Mouse (Mus musculus) mouse trophoblast stem cell (cell line): Measurements from ENCODE around the gene Ppp2r5a.

Experiments
- in situ Hi-C, 2 experiments: fragments of 300-500 bp; cut with MseI, MboI; formaldehyde crosslinking; loops; 2 replicates in 1 of 2; 3 replicates in 1 of 2; pipeline ENCODE4 v1.15.1; 2025

Ppp2r5a gene

DNA sequence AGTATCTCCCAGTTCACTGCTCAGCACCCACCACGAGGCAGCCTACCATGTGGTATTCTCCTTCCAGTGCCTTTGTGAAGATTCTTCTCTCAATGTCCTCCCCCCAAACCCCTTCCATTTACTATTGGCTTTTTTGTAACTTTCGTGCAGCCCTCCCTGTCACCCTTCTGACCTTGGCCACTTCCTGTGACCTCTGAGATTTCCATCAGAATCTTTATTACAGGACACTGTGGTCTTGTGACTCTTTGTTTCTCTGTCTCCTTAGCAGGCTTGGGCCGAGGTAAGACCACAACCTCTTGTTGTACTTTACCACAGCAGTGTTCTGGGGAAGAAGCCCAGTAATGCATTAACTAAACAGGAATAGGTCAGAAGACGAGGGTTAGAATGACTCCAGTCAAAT lies 15.9 kb upstream of the Ppp2r5a start:
- in situ Hi-C loops = no loop called here

DNA sequence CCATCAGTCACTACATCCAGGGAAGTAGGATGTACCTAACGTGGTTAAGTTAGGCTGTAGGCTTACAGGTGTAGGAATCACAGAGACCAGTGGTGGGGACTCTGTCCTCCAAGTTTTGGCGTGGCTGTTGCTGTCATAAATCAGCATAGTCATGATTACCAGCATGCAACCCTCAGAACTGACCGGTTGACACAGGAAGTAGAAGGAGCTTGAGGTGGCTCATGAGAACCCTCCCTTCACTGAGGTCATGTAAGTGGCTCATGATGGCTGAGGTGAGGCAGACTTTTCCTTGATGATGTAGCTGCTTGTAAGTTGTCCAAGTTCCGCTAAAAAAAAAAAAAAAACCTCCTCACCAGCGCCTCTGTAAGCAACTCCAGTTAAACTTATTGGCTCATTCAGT lies 14.0 kb upstream of the Ppp2r5a start:
- in situ Hi-C loops = no loop called here

DNA sequence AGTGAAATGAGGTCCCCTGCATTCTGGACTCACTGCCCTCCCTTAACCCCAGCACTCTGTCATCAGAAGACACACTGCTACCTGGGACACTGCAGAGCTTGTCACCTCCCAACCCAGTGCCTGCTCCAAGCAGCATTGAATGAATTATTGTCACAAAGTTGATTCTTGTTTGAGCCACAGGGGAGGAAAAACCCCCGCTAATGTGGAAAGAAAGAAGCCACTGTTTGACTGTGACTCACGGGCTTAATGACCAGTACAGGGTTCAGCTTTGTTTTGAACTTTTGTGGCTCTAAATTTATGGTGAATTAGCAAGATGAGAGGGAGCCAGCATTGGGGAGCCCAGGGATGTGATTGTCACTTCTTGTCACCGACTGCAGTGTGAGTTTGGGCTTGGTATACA lies 13.5 kb upstream of the Ppp2r5a start:
- in situ Hi-C loops = no loop called here

DNA sequence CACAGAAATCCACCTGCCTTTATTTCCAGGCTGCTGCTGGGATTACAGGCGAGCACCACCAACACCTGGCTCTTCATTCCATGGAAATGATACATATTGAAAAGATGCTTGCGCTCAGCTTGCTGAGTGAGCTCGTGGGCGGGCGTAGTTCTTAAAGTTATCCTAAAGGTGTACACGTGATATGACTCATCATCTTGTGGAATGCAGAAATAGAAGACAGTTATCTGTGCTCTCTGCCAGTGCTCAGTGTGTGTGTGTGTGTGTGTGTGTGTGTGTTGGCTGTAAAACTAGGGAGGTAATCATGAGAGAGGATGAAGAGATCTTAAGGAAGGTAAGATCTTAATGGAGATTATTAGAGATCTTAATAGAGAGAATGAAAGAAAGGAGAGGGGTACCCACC lies 11.4 kb upstream of the Ppp2r5a start:
- in situ Hi-C loops = no loop called here

DNA sequence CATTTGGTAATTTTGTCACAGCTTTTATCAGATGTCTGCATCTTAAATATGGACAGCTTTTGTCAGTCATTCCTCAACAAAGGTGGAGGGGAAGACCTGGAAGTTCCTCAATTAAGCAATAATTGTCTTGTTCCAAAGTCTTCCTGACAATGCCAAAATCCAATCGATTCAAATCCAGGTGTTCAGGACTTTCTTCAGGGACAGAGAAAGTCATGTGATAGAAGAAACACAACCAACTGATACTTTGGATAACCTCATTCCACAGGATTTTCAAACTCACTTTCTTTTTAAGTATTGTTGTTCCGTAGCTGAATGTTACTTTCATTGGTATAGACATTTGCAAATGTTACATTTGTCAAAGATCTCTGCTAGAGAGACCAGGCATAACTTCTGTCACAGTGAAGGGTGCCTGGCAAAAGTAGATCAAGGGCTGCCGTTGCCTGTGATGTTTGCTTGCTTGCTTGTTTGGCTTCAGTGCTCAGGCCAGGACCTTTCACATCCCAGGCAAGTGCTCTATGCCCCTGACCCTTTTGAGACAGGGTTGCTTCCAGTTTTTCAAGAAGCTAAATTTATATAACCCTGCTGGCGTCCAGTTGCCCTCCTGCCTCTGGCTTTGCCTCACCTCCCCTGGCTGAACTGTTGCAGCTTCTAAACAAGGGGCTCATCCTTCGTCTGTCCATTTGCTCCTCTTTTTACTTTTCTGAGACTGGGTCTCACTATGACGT lies 10.8 kb upstream of the Ppp2r5a start:
- in situ Hi-C loops = no loop called here

DNA sequence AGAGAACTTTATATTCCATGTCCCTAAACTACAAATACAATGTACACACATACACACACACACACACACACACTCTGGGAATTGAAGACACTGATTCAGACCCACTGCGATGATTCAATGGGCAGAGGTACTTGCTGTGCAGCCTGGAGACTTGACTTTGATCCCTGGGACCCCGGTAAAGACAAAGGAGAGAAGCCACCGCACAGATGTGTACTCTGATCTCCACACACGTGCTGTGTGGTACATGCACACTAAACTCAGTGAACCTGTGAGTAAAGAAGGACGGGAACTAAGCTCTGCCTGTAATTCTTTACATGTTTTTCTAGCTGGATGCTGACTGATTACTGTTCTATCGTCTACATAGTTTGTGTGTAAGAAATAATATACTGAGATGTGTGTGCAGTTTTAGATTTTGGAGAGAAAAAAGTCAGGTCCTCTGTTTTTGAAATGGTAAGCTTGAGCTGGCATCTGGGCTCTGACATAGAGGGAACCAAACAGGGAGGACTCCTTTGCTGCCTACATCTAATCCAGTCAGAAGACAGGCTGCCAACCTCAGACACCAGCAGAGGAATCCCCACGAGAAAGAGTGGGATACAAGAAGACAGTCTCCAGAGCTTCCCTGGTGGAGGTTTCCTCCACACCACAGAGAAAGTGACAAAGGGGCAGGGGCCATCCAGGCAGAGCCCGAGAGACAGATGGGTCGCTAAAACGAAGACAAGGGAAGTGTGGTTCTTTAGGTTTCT lies 7.4 kb upstream of the Ppp2r5a start:
- in situ Hi-C loops = no loop called here

DNA sequence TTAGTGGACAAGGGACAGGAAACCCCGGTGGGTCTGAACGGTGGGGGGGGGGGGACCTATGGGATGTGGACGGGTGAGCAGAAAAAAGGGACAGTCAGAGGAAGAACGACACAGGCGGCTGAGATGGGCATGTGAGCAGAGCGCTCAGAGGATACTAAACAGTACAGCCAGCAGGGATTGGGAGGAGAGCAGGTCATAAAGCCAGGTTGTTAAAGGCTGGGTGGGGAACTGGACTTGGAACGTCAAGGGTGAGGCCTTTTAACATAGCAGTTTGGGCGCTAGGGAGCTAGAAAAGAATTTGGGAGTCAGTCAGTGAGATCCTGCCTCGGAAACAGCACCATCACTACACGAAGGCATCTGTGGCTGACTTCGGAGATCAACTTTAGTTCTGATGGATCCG lies 4.2 kb upstream of the Ppp2r5a start:
- in situ Hi-C loops = no loop called here

DNA sequence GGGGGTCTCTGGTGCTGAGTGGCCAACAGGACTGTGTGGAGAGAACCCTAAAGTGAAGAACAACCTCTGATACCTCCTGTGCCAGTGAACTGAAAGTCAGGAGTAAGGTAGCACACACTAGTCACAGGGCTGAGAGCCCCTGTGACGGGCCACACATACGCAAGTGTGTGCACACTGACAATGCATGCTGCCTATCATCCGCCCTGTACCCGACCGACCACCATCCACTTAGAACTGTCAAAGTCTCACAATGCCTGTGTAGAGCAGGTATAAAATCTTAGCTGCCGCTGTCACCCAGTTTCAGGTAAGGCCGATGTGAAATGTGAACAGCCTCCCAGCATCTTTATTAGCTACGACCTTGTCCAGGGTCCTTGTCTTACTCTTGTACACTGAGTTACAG lies 3.4 kb upstream of the Ppp2r5a start:
- in situ Hi-C loops = no loop called here

DNA sequence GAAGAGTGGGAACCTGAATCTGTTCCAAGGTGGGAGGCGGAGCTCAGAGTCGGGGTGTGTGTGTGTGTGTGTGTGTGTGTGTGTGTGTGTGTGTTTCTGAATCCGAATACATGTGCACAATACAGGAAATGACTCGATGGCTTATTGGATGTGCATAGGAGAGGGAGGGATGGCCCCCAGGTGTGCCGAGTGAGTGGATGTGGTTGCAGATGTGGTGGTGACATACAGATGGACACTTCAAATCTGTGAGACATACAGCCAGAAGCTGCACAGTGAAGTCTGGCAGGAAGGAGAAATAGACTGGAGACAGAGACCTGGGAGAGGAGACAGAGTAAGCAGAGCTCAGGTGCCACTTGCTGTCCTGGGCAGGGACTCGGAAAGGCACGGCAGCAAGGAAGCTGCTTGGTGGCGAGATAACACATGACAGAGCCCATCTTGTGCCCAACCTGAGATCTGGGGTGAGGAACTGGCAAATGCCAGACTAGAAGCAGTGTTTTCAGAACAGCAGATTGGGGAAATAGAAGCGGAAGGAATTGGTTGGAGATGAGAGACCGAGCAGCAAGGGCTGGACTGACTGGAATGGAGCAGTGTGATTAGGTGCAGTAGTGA lies 1.8 kb upstream of the Ppp2r5a start:
- in situ Hi-C loops = no loop called here

DNA sequence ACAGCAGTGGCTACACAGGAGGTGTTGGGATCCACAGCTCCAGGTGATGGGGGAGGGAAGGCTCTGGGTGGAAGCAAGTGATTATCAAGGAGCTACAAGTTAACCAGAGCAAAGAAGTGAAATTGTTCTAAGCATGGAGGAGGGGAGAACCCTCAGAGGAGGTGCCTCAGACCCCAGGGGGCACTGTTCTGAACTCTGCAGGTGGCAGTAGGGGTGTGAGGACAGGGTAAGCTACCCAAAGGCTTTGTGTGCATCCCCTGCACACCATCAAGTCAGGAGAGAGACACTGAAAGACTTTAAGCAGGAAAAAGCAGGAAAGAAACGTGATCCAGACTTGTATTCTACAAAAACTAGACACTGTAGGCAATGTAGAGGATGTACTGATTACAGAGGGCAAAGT lies 1.2 kb upstream of the Ppp2r5a start:
- in situ Hi-C loops = no loop called here

DNA sequence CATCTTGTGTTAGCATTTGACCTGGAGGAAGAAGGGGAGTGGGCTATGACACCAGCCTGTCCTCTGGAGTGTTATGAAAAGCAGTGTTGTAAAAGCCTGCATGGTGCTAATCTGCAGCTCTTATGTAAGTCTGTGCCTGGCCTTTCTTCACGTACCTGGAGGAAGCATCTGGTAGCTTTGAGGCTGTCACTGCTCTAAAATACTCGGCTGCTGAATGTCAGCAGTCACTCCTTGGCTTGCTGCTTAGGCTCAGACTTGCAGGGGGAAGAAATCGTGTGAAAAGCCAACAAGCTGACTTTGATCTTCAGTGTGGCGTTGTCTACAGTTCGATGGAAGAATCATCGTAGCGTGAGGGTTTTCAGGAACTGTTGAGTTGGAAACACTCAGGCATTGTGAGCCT lies 566 bp downstream of the Ppp2r5a start:
- in situ Hi-C loops = no loop called here

DNA sequence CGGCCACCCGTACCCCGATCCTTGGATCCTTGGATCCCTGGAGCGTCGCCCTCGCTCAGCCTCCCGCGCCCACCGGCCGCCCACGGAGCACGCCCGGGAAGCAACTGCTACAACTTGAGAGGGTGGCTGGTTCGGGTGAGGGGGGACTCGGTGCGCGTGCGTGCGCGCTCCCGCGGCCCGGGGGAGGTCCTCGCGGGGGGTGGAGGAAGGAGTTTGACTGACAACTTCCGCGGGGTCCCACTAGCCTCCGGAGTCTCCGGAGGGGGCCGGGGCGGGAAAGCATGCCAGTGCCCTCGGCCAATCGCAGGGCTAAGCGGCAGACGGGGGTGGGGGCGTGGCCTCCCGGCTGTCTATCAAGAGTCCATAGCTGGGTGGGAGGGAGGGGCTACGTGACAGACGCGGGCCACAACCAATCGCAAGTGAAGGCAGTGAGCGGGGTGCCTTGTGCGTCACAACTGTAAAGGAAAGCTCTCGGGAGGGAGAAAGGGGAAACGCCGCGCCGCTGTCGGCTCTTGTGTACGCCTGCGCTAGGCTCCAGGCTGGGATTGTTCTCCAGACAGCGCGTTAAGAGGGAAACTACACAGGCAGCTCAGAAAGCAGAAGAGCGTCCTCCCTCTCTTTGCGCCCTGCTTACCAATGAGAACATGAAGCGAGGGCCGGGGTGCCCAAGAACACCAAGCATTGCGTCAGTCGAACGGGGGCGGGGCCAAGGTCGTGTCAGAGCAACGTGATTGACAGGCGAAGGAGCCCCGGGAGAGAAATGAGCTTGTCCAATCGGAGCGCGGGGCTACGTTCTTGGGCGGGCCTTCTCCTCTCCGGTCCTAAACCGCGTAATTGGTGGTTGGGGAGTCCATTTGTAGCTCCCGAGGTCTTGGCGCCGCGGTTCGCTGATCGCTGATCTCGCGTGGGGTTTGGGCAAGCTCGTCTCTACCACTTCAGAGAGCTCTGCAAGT lies 5.9 kb downstream of the Ppp2r5a start:
- in situ Hi-C loops = no loop called here

DNA sequence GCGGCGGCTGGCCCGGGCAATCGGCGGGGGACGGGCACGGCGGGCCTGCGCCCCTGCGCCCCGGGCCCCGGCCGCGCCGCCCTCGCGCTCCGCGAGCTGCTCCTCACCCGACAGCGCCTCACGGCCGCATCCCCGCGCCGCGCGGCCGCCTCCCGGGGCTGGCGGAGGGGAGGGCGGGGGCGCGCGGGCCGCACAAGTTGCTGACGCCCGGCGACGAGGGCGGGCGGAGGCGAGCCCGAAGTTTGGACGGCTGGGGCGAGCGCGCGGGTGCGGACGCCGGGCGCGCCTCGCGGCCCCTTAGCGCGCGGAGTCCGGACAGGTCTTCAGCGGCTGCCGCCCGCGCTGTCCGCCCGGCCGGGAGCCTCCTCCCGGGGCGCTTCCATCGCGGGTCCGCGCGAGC lies 6.6 kb downstream of the Ppp2r5a start:
- in situ Hi-C loops = no loop called here

DNA sequence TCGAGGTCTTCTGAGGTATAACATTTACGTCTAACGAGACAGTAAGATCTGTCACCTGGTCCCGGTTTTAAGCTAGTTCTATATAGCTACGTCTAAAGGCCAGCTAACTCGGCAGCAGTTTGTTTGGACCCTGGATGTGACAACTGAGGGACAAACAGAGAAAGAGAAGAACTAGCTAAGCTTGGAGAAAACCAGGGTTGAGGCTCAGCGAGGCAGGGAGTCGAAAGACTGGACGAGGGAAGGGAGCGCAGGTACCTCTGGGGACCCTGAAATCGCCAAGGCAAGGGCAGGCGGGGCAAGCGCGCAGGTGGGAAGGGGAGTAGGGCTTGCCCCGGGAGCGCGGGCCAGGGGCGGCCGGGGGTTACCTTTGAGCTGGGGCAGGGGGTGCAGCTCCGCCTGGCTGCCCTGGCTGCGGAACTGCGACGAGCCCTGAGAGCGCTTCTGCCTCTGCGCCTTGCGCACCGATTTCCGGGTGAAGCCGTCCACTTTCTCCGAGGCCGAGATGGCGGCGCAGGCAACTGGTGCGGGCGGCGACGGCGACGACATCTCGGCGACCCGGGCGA lies 7.1 kb downstream of the Ppp2r5a start:
- in situ Hi-C loops = no loop called here

DNA sequence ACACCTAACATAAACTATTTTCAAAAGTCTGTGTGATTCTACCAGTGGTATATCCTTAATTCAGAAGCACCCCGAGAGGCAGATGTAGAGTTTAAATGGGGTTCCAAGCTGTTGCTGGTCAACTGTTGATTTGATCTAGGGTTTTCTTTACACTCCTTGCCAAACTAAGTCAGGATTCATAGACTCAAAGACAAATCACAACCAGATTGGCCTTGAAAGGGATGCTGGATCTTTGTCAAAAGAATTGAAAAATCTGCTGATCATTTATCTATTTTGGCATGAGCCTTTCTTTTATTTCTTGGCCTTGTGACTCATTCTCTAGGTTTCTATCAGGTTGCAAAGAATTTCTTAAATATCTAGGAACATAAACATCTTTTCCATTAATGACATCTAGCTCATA lies 7.9 kb downstream of the Ppp2r5a start:
- in situ Hi-C loops = no loop called here

DNA sequence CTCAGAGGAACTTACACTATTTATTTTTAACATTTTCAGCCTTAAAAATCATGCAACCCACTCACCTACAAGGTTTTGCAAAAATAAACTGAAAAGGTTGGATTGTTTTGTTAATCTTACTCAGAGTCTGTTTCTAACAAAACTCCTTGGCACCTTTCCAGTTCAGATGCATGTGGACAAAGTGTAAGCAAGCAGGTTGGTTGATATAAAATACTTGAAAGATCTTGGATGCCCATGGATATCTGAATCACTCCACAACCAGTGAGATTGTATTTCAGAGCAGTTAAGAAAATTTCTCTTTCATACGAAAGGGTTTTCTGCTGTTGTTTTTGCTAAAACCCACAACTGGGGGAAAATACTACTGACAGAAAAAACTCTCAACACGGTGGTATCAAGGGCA lies 8.9 kb downstream of the Ppp2r5a start:
- in situ Hi-C loops = no loop called here

DNA sequence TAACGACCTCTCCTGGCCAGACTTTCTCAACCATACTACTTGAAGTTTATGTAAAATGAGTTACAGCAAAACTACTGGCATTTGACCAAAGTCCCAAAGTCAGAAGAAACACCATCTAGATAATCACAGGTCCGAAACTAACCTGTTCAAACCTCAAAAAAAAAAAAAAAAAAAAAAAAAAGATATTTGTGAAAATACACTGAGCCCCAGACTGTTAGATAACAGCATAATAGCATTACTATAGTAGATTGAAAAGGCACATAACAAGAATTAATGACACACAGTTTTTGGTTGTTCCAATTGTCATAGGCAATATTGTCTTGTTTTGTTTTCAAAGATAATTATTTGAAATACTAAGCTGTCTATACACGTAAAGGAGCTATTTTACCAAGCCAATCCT lies 9.5 kb downstream of the Ppp2r5a start:
- in situ Hi-C loops = no loop called here

DNA sequence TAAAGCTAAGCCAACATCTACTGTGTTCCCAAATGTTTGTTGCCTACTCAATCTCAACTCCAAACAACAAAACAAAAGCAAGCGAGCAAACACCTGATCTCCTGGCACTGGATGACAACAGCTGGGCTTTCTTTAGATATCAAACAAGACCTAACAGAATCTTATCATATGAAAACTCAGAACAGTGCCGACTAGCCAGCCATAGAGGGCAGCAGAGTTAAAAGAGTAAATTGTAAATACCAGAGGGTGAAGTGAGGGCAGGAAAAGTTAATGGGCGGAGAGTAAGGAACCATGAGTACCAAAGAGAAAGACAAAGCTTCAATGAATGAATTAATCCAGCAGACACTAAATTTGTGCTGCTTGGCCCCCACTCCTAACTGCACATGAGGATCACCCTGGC lies 11.8 kb downstream of the Ppp2r5a start:
- in situ Hi-C loops = no loop called here

DNA sequence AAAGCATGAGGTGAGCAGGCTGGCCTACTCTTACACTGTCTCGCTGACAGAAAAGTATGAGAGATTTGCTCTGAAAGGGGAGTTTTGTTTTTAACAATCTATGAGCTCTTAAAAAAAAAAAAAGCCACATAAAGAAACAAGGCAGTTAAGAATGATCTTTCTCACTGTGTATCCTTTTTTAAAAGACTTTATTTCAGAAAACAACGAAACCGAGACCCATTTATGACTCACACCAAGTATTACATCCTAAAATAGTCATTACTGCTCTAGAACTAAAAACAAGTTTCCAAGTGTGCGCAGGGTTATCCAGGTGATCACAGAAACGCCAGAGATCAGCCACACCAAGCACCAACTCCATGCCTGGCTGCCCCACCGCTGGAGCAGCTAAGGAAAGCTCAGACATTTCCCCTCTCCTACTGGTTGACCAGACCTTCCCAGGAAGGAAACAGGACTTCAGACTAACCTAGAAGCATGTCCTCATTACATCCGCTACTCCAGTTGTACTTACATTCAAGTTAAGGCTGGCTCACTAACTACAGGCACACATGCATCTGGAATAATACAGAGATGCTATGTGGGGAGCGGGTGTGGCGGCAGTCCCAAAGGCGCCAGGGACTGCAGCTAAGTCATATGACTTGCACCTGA lies 18.2 kb downstream of the Ppp2r5a start:
- in situ Hi-C loops = no loop called here

DNA sequence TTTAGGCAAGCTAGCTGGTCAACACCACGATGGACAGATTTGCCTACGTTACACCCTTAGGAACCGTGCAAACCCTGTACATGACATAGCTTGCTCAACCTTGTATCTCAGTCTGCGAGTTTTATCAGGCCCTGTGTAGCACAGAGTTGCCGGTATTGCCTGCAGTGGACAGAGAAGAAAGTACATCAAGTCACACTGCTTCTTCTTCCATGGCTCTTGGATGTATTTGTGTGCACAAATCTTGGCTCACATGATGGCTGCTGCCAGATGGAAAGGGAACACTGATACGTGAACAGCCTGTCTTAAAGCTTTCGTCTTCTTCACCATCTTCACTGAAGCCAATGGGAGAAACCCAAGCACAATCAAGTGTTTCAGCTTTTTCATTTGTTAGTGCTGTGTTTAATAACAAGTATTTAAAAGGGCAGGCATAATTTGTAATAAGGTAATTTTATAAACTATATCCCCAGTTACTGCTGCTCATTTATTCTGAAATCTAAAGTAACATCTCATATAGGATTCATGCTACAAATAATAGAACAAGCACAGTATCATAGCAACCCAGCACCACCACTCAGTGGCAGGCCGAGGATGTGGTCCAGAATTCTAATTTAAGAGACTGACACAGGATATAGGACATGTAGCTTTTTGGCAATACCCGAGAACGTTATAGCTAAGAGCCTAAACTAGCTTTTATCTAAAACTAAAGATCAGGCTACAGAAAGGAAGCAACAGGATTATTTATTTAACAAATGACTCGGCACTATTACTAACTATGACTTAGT lies 20.9 kb downstream of the Ppp2r5a start:
- in situ Hi-C loops = no loop called here
